Mouse (Mus musculus): ENCODE data around the gene Anks1b.

- TF ChIP-seq CTCF (IDR thresholded peaks at IDR 0.05; ENCODE audit: low read depth, low read length): no peak
- no peak for TF ChIP-seq TAL1 (conservative IDR thresholded peaks at IDR 0.05; ENCODE audit: low read depth, low read length)
- TF ChIP-seq POLR2AphosphoS5 (IDR thresholded peaks at IDR 0.05; ENCODE audit: insufficient replicate concordance, low read depth, low read length): no peak
- TF ChIP-seq GATA1 (IDR thresholded peaks at IDR 0.05; ENCODE audit: borderline replicate concordance, low read length): no peak
- no peak for TF ChIP-seq GATA2 (IDR thresholded peaks at IDR 0.05; ENCODE audit: borderline replicate concordance, low read depth, low read length)
These were observed 267.6 kb downstream of the Anks1b start for GRCm38 (mm10) chr10:90140947-90141346.

All from G1E (cell line).